Mouse (Mus musculus) skeletal muscle tissue, adult 2 months (tissue): ENCODE results near the gene Gm10645.

ENCODE experiments used
- DNase-seq: peaks from one replicate; pipeline ENCODE4 v3.0.0-alpha.2; 2012; ENCODE audit warnings: low read depth, low spot score

The Gm10645 gene

GRCm38 (mm10) chr8:83165931-83166867 is at the start of gene Gm10645:
Gene Gm10645 (minus strand): TSS chr8:83166170.
- no peak for DNase-seq

- DNase-seq, result no peak
These were observed 49.1 kb upstream of the Gm10645 start for GRCm38 (mm10) chr8:83215065-83215464.

GRCm38 (mm10) chr8:83210676-83211075 is 44.7 kb upstream of the Gm10645 start:
- no peak for DNase-seq

- DNase-seq, result no peak
These were observed 43.6 kb upstream of the Gm10645 start for GRCm38 (mm10) chr8:83209581-83209980.

GRCm38 (mm10) chr8:83205907-83206306 is 39.9 kb upstream of the Gm10645 start:
- DNase-seq, result no peak

- no peak for DNase-seq
These were observed 37.0 kb upstream of the Gm10645 start for GRCm38 (mm10) chr8:83202946-83203345.

- peak; percentile 30 for DNase-seq
These were observed 34.5 kb upstream of the Gm10645 start for GRCm38 (mm10) chr8:83200191-83201177.

- no peak for DNase-seq
These were observed 33.7 kb upstream of the Gm10645 start for GRCm38 (mm10) chr8:83199715-83200114.

GRCm38 (mm10) chr8:83196088-83196487 is 30.1 kb upstream of the Gm10645 start:
- no peak for DNase-seq

- DNase-seq, result no peak
These were observed 23.6 kb upstream of the Gm10645 start for GRCm38 (mm10) chr8:83189538-83190095.

GRCm38 (mm10) chr8:83187363-83187962 is 21.5 kb upstream of the Gm10645 start:
- no peak for DNase-seq

- DNase-seq, result no peak
These were observed 20.4 kb upstream of the Gm10645 start for GRCm38 (mm10) chr8:83186376-83186775.

- DNase-seq, result no peak
These were observed 16.8 kb upstream of the Gm10645 start for GRCm38 (mm10) chr8:83182784-83183183.

GRCm38 (mm10) chr8:83181851-83182482 is 16.0 kb upstream of the Gm10645 start:
- DNase-seq, result no peak

GRCm38 (mm10) chr8:83178228-83178742 is 12.3 kb upstream of the Gm10645 start:
- DNase-seq, result peak; percentile 4

GRCm38 (mm10) chr8:83177317-83178195 is 11.6 kb upstream of the Gm10645 start:
- DNase-seq, result no peak

- DNase-seq, result no peak
These were observed 10.8 kb upstream of the Gm10645 start for GRCm38 (mm10) chr8:83176785-83177184.

- DNase-seq, result no peak
These were observed 9.7 kb upstream of the Gm10645 start for GRCm38 (mm10) chr8:83175680-83176079.

GRCm38 (mm10) chr8:83170894-83171293 is 4.9 kb upstream of the Gm10645 start:
- no peak for DNase-seq

- DNase-seq, result no peak
These were observed 3.7 kb upstream of the Gm10645 start for GRCm38 (mm10) chr8:83169709-83170108.
